Mouse (Mus musculus): Measurements from ENCODE around the gene Tstd1.

Gene Tstd1

DNA sequence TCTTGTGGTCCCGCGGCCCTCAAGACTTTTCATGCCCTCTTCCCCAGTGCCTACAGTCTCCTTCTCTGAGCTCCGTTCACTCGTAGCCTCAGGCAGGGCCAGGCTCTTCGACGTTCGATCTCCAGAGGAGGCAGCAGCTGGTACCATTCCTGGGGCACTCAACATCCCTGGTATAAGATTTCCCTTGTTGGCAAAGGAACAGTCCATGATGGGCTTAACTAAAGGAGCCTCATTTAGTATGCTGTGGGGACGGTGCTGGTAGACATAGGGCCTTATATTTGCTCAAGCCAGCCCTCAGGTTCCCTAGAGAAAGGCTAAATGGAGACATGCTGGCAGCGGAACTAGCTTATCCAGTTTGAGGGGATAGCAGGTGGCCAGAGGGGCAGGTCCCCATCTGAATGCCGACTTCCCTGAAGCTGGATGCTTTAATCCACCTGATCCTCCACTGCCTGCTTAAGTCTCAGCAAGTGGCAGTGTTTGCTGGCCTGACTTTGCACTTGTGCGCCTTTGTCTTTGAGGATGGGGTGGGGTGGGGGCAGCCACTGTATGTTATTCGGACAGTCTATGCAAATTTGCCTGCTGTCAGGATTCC lies 715 bp downstream of the Tstd1 start:
- in situ Hi-C loops (cut with MboI, MseI): no loop called here

- in situ Hi-C loops (cut with MboI, MseI): no loop called here
These were observed 1.2 kb downstream of the Tstd1 start for GRCm38 (mm10) chr1:171419905-171420304.

- in situ Hi-C loops (cut with MboI, MseI): no loop called here
These were observed 3.9 kb downstream of the Tstd1 start for GRCm38 (mm10) chr1:171422504-171423095.

GRCm38 (mm10) chr1:171424638-171425037 lies 6.0 kb downstream of the Tstd1 start:
- in situ Hi-C loops (cut with MboI, MseI): no loop called here

GRCm38 (mm10) chr1:171425126-171425525 lies 6.5 kb downstream of the Tstd1 start:
- in situ Hi-C loops (cut with MboI, MseI): no loop called here

- in situ Hi-C loops (cut with MboI, MseI): no loop called here
These were observed 13.5 kb downstream of the Tstd1 start for GRCm38 (mm10) chr1:171432158-171432557.

GRCm38 (mm10) chr1:171435288-171435814 lies 16.7 kb downstream of the Tstd1 start:
- in situ Hi-C loops (cut with MboI, MseI): no loop called here

GRCm38 (mm10) chr1:171435974-171436373 lies 17.3 kb downstream of the Tstd1 start:
- in situ Hi-C loops (cut with MboI, MseI): no loop called here

DNA sequence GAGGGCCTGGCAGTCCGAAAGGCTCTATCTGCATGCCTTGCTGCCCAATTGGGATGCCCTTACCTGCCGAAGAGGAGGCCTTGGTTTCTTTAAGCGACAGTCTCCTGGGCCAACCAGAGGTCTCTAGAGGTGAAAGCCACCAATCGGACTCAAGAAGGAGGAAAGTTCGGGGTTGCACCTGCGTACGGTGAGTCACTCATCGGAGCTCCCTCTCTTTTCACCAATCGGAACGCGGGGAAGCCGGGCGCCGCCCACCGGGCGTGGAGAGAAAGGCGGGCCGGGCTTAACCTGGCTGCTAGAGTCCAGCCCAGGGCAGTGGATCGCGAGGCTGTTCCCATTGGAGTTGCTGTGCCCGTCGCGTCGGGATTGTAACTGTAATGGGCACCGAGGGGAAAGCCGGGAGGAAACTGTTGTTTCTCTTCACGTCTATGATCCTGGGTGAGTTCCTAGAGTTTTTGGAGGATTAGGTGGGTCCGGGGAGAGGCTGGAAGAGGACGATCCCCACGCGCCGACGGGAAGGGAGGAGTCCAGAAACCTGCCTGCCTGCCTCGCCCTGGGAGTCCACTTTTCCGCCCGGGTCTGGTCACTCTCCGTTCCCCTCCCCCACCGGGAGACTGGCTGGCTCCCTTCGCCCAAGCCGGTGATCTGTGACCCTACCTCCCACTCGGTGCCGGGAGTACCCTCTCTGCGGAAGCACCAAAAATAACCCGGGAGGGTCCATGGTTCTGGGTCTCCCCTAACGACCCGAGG lies 18.8 kb downstream of the Tstd1 start, which contains the start of gene F11r:
Gene F11r, plus strand, starts transcription at position 272 of the 750 bp plus-strand sequence.
- in situ Hi-C loops (cut with MboI, MseI): no loop called here

DNA sequence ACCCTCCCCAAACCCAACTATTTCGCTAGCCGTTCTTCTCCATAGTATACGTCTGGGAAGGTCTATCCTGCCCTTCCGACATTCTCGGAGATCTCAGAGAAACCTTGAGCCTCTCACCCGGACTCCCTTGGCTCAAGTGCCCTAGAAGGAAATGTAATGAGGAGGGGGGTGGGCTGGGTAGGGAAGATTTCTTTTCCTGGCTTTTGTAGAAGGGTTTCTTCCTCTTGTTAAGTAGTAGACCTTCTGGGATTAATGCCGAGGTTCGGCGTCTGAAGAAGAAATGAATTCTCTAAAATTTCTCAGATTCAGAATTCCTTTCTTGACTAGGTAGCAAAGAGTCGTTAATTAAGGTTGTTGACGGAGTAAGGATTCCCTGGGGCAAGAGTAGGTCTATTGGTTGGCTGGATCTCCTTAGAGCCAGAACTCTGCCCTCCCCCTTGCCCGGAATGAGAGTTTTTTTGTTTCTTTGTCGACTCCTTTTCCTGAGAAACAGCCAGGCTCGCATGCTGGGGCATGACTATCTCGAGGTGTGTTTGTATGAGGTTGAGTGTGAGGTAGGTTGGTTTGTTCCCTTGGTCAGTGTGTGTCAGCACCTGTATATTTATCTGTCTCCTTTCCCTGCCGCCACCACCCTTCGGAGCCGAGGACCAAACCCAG lies 19.5 kb downstream of the Tstd1 start:
- in situ Hi-C loops (cut with MboI, MseI): no loop called here

GRCm38 (mm10) chr1:171439072-171439471 lies 20.4 kb downstream of the Tstd1 start:
- in situ Hi-C loops (cut with MboI, MseI): no loop called here

- in situ Hi-C loops (cut with MboI, MseI): no loop called here
These were observed 21.5 kb downstream of the Tstd1 start for GRCm38 (mm10) chr1:171440025-171440725.

DNA sequence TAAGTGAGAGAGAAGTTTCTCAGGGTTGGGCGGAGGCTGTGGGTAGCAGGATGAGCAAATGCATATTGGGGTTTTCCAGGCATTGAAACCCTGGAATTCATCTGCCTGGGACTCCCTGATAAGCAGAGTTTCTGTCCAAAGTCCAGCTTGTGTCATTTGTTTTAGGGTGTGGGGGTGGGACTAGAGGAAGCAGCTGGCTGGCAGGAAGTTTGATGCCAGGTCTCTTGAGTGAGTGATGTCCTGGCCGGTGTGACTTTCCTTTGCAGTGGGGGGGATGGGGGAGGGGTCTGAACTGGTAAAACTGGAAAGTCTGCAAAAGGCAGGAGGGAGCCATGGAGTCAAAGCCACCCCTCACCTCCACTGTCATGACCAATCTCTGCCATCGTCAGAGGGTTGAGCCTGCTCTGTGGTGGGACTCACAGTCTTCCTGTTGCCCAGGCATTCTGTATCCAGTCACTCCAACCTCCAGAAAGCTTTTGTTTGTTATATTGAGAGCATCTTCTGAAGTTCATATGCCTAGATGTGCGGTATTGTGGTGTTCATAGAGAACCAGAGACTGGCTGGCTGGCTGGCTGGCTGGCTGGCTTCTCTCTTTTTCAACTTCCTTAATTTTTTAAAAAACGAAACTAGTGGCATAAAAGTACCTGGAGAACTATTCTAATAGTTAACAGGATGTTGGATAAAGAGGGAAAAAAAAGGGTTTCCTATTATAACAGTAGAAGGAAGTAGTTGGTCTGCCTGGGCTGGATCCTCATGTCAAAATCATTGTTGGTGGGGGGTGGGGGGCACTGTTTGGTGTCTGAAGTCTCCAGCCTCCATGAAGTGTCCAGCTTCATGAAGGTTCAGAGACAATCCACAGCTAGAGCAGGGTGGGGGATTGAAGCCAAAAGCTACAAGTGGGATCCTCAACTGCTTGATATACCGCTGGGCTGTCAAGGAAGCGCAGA lies 23.1 kb downstream of the Tstd1 start:
- in situ Hi-C loops (cut with MboI, MseI): no loop called here

DNA sequence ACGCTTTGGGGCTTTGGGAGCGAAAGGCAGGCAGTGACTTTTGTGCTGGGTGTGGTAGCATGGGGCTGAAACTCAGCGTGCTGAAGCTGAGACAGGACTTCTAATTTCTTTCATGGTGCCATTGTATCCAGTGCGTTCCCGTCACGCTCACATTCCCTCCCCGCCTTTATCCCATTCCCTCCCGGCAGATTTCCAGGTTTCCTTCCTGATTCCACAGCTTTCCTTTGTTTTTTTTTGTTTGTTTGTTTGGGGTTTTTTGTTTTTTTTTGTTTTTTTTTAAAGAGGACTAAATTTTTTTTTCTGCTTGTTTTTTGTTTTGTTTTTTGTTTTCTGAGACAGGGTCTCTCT lies 23.7 kb downstream of the Tstd1 start:
- in situ Hi-C loops (cut with MboI, MseI): no loop called here

DNA sequence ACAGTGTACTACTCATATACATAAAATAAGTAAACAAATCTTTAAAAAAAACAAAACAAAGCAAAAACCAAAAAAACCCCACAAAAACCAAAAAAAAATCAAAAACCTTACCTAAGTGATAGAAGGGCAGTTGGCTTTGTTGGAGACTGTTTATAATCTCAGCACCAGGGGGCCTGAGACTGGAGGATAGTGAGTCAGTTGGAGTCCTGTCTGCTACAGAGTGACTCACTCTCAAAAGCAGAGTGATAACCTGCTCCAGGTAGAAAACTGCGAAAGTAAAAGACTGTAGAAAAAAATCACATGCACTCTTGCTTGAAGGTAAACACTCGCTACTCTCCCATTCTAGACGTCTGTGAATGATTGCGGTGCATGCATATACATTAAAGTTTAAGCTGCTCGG lies 26.4 kb downstream of the Tstd1 start:
- in situ Hi-C loops (cut with MboI, MseI): no loop called here

DNA sequence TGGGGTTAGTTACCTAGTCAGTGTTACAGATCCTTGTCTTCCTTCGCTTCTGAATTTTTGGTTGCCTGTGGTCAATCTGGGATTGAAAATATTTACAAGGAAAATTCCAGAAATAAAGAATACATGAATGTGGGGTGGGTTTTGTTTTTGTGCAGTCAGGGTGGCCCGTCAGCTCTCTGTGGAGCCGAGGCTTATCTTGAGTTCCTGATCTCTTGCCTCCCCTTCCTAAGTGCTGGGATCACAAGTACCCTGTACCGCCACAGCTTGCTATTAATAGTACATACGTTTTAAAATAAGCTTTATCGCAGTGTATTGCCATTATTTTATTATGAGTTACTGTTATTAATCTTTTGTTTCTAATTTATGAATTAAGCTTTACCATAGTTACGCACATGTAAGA lies 28.2 kb downstream of the Tstd1 start:
- in situ Hi-C loops (cut with MboI, MseI): no loop called here

GRCm38 (mm10) chr1:171447692-171448091 lies 29.0 kb downstream of the Tstd1 start:
- in situ Hi-C loops (cut with MboI, MseI): no loop called here

GRCm38 (mm10) chr1:171450062-171450461 lies 31.4 kb downstream of the Tstd1 start:
- in situ Hi-C loops (cut with MboI, MseI): no loop called here

GRCm38 (mm10) chr1:171451001-171451400 lies 32.3 kb downstream of the Tstd1 start:
- in situ Hi-C loops (cut with MboI, MseI): no loop called here

GRCm38 (mm10) chr1:171452522-171452921 lies 33.9 kb downstream of the Tstd1 start:
- in situ Hi-C loops (cut with MboI, MseI): no loop called here

DNA sequence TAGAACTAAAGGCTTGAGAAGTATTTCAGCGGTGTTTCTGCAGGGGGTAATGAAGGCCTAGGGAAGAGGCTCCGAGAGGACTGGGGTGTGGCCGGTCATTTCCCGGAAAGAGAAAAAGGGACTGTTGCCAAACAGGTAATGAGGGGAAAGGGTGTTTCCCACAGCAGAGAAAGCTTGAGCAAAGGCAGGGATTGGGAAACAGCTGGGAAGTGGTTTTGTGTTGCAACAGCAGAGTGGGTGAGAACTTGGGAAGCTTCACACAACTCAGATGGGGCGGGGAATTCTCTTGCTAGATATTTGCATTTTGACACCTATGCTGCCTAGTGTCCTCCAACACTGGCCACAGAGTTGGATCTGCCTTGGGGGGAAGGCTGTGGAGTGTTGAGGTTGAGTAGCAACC lies 34.3 kb downstream of the Tstd1 start:
- in situ Hi-C loops (cut with MboI, MseI): no loop called here
